Mouse (Mus musculus) spleen, adult 2 months (tissue): ENCODE data around the gene Morn4.

Experiments used
- CTCF ChIP-seq: fragments of 200-500 bp; IDR thresholded peaks from 2 replicates; pipeline ENCODE4 v1.5.1; 2011; ENCODE audit warnings: mild to moderate bottlenecking, inconsistent platforms; ENCODE audit not compliant: insufficient read depth, insufficient read length, insufficient replicate concordance; ENCODE audit errors: extremely low read depth
- POLR2A ChIP-seq: fragments of 200-500 bp; IDR thresholded peaks from 2 replicates; pipeline ENCODE4 v1.6.1; 2011; ENCODE audit warnings: low read depth, low read length, inconsistent platforms

DNA sequence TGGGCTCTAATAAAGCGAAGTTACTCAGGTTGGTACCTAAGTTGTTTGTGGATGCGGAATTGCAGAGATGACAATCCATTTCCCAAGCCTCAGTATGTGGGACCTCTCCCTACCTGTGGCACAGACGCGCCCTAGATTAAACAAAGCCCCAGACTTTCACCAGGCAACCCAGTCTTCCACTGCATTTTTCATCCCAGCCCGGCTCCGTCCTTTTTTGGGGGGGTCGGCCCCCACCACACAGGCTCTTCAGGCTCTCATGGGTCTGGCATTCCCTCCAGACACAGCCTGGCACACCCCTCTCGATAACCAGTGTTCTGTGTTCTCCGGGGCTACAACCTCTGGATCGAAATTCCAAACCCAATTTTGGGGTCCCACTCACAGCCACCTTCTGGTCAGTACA, 467 bp downstream of the Morn4 start:
- TF ChIP-seq POLR2A, result no peak
- TF ChIP-seq CTCF, result no peak
